Mouse (Mus musculus): Measurements from ENCODE around the gene Tmem269. TPM values are rescaled to one million over a fixed set of nuclear protein-coding genes. Genes with fewer than 3 reads are reported as not detected.

The Tmem269 gene
- polyA plus RNA-seq, 1 experiment from 2014 or later = not detected

- Histone ChIP-seq H3K27ac (replicated peaks) (peak overlapping the region; percentile 87), H3K27me3 (no peaks in the 10 kb centered on the region), H3K36me3 (replicated peaks) (peaks cover 17% of the 10 kb centered on the region), H3K4me3 (replicated peaks) (peak overlapping the region; percentile 97), H3K4me2 (peak overlapping the region; percentile 81), H3K4me1 (replicated peaks) (peaks cover 77% of the 10 kb centered on the region), H3K9ac (peak overlapping the region; percentile 97), H3K9me3 (replicated peaks) (no peaks in the 10 kb centered on the region)
- 17% methylated on average over 18 of the region's 18 CpGs for WGBS (ENCODE audit: insufficient replicate concordance)
- peak; percentile 53 for ATAC-seq (ENCODE audit: insufficient read depth)
Measured at GRCm38 (mm10) chr4:119195582-119196320, 22.3 kb downstream of the Tmem269 start.

GRCm38 (mm10) chr4:119194909-119195581 lies 23.0 kb downstream of the Tmem269 start, which contains the start of gene Svbp:
Svbp (plus strand) TSS chr4:119195306.
- H3K36me3 ChIP-seq (replicated peaks) = peaks cover 14% of the 10 kb centered on the region
- peaks cover 78% of the 10 kb centered on the region for H3K4me1 ChIP-seq (replicated peaks)
- no peaks in the 10 kb centered on the region for H3K27me3 ChIP-seq
- under 1% methylated on average over 47 of the region's 47 CpGs for WGBS (ENCODE audit: insufficient replicate concordance)
- H3K9me3 ChIP-seq (replicated peaks) = no peaks in the 10 kb centered on the region
- peak; percentile 82 for ATAC-seq (ENCODE audit: insufficient read depth)
- peak within 1 kb of the TSS; percentile 97 for H3K9ac ChIP-seq
- H3K4me2 ChIP-seq = peak within 1 kb of the TSS; percentile 81
- peak within 1 kb of the TSS; percentile 97 for H3K4me3 ChIP-seq (replicated peaks)
- H3K27ac ChIP-seq (replicated peaks) = peak within 1 kb of the TSS; percentile 98

- no peak overlapping the region for H3K4me3 ChIP-seq (replicated peaks)
- no peaks in the 10 kb centered on the region for H3K9me3 ChIP-seq (replicated peaks)
- no peak overlapping the region for H3K4me2 ChIP-seq
- peak overlapping the region; percentile 98 for H3K27ac ChIP-seq (replicated peaks)
- no peaks in the 10 kb centered on the region for H3K27me3 ChIP-seq
- H3K36me3 ChIP-seq (replicated peaks) = peaks cover 18% of the 10 kb centered on the region
- ATAC-seq (ENCODE audit: insufficient read depth) = no peak
- no peak overlapping the region for H3K9ac ChIP-seq
- WGBS (ENCODE audit: insufficient replicate concordance) = 79% methylated on average over 4 of the region's 4 CpGs
- peaks cover 66% of the 10 kb centered on the region for H3K4me1 ChIP-seq (replicated peaks)
Measured at GRCm38 (mm10) chr4:119192757-119193156, 25.3 kb downstream of the Tmem269 start.

GRCm38 (mm10) chr4:119191273-119191672 lies 26.7 kb downstream of the Tmem269 start:
- no peaks in the 10 kb centered on the region for H3K9me3 ChIP-seq (replicated peaks)
- no peak for ATAC-seq (ENCODE audit: insufficient read depth)
- H3K9ac ChIP-seq = peak overlapping the region; percentile 88
- H3K36me3 ChIP-seq (replicated peaks) = peaks cover 26% of the 10 kb centered on the region
- 42% methylated on average over 3 of the region's 3 CpGs for WGBS (ENCODE audit: insufficient replicate concordance)
- peak overlapping the region; percentile 98 for H3K27ac ChIP-seq (replicated peaks)
- peak overlapping the region; percentile 72 for H3K4me2 ChIP-seq
- no peaks in the 10 kb centered on the region for H3K27me3 ChIP-seq
- peaks cover 65% of the 10 kb centered on the region for H3K4me1 ChIP-seq (replicated peaks)
- peak overlapping the region; percentile 76 for H3K4me3 ChIP-seq (replicated peaks)

- H3K9me3 ChIP-seq (replicated peaks) = no peaks in the 10 kb centered on the region
- H3K4me1 ChIP-seq (replicated peaks) = peaks cover 65% of the 10 kb centered on the region
- H3K27ac ChIP-seq (replicated peaks) = peak overlapping the region; percentile 98
- WGBS (ENCODE audit: insufficient replicate concordance) = 23% methylated on average over 8 of the region's 8 CpGs
- peak overlapping the region; percentile 72 for H3K4me2 ChIP-seq
- peak overlapping the region; percentile 88 for H3K9ac ChIP-seq
- ATAC-seq (ENCODE audit: insufficient read depth) = peak; percentile 65
- peak overlapping the region; percentile 76 for H3K4me3 ChIP-seq (replicated peaks)
- peaks cover 33% of the 10 kb centered on the region for H3K36me3 ChIP-seq (replicated peaks)
- no peaks in the 10 kb centered on the region for H3K27me3 ChIP-seq
Measured at GRCm38 (mm10) chr4:119190618-119191017, 27.4 kb downstream of the Tmem269 start.

- no peaks in the 10 kb centered on the region for H3K27me3 ChIP-seq
- 31% methylated on average over 6 of the region's 6 CpGs for WGBS (ENCODE audit: insufficient replicate concordance)
- peak within 1 kb of the TSS; percentile 81 for H3K4me2 ChIP-seq
- peak within 1 kb of the TSS; percentile 98 for H3K27ac ChIP-seq (replicated peaks)
- H3K9me3 ChIP-seq (replicated peaks) = no peaks in the 10 kb centered on the region
- H3K9ac ChIP-seq = peak within 1 kb of the TSS; percentile 88
- H3K36me3 ChIP-seq (replicated peaks) = peaks cover 40% of the 10 kb centered on the region
- peak; percentile 92 for ATAC-seq (ENCODE audit: insufficient read depth)
- H3K4me3 ChIP-seq (replicated peaks) = peak within 1 kb of the TSS; percentile 76
- H3K4me1 ChIP-seq (replicated peaks) = peaks cover 69% of the 10 kb centered on the region
Measured at GRCm38 (mm10) chr4:119189864-119190263, 28.2 kb downstream of the Tmem269 start, which contains the start of gene Ermap. Ermap (minus strand) TSS chr4:119190011.

GRCm38 (mm10) chr4:119189392-119189791 lies 28.6 kb downstream of the Tmem269 start:
- Histone ChIP-seq H3K9me3 (replicated peaks) (no peaks in the 10 kb centered on the region), H3K4me1 (replicated peaks) (peaks cover 69% of the 10 kb centered on the region), H3K4me2 (0 out of 2 replicates have a peak overlapping the region, but pooled peaks have one; percentile 72), H3K4me3 (replicated peaks) (peak overlapping the region; percentile 76), H3K27me3 (no peaks in the 10 kb centered on the region), H3K9ac (peak overlapping the region; percentile 88), H3K36me3 (replicated peaks) (peaks cover 45% of the 10 kb centered on the region), H3K27ac (replicated peaks) (peak overlapping the region; percentile 98)
- ATAC-seq (ENCODE audit: insufficient read depth) = 0 out of 2 replicates have a peak, but pooled peaks have one; percentile 29
- WGBS (ENCODE audit: insufficient replicate concordance) = 21% methylated on average over 6 of the region's 6 CpGs

- peak overlapping the region; percentile 76 for H3K4me3 ChIP-seq (replicated peaks)
- 9% methylated on average over 11 of the region's 11 CpGs for WGBS (ENCODE audit: insufficient replicate concordance)
- peak overlapping the region; percentile 91 for H3K27ac ChIP-seq (replicated peaks)
- H3K4me2 ChIP-seq = peak overlapping the region; percentile 81
- H3K9ac ChIP-seq = peak overlapping the region; percentile 79
- peaks cover 57% of the 10 kb centered on the region for H3K36me3 ChIP-seq (replicated peaks)
- no peaks in the 10 kb centered on the region for H3K27me3 ChIP-seq
- no peaks in the 10 kb centered on the region for H3K9me3 ChIP-seq (replicated peaks)
- peak; percentile 39 for ATAC-seq (ENCODE audit: insufficient read depth)
- H3K4me1 ChIP-seq (replicated peaks) = peaks cover 68% of the 10 kb centered on the region
Measured at GRCm38 (mm10) chr4:119188060-119188785, 29.8 kb downstream of the Tmem269 start.

- WGBS (ENCODE audit: insufficient replicate concordance) = 66% methylated on average over 4 of the region's 4 CpGs
- Histone ChIP-seq H3K9me3 (replicated peaks) (no peaks in the 10 kb centered on the region), H3K27ac (replicated peaks) (no peak overlapping the region; the same call in 1 of the 2 replicates), H3K4me3 (replicated peaks) (peak overlapping the region; percentile 76), H3K9ac (peak overlapping the region; percentile 22; the same call in 1 of the 2 replicates), H3K36me3 (replicated peaks) (peaks cover 81% of the 10 kb centered on the region), H3K4me2 (peak overlapping the region; percentile 81), H3K27me3 (no peaks in the 10 kb centered on the region), H3K4me1 (replicated peaks) (peaks cover 67% of the 10 kb centered on the region)
- no peak for ATAC-seq (ENCODE audit: insufficient read depth)
Measured at GRCm38 (mm10) chr4:119185771-119186170, 32.2 kb downstream of the Tmem269 start.

GRCm38 (mm10) chr4:119183525-119183924 lies 34.5 kb downstream of the Tmem269 start:
- ATAC-seq (ENCODE audit: insufficient read depth) = no peak
- WGBS (ENCODE audit: insufficient replicate concordance) = 68% methylated on average over 1 of the region's 1 CpGs
- H3K36me3 ChIP-seq (replicated peaks) = peaks cover 100% of the 10 kb centered on the region

More at GRCm38 (mm10) chr4:119183525-119183924, 34.5 kb downstream of the Tmem269 start:
- H3K27me3 ChIP-seq = no peaks in the 10 kb centered on the region
- H3K9ac ChIP-seq = no peak overlapping the region
- 0 out of 2 replicates have a peak overlapping the region, but pooled peaks have one; percentile 0 for H3K4me3 ChIP-seq (replicated peaks)
- no peak overlapping the region for H3K4me2 ChIP-seq
- peaks cover 85% of the 10 kb centered on the region for H3K4me1 ChIP-seq (replicated peaks)
- H3K9me3 ChIP-seq (replicated peaks) = no peaks in the 10 kb centered on the region
- 0 out of 2 replicates have a peak overlapping the region, but pooled peaks have one; percentile 59 for H3K27ac ChIP-seq (replicated peaks)

All from liver, embryonic 15.5 days (tissue).